Mouse (Mus musculus): ENCODE data around the gene Slc5a3.
"Not testable (repeated sequence)": the region's sequence is repeated elsewhere in the genome, so short reads cannot be mapped to it uniquely, and the experiment has no call there.

The Slc5a3 gene

DNA sequence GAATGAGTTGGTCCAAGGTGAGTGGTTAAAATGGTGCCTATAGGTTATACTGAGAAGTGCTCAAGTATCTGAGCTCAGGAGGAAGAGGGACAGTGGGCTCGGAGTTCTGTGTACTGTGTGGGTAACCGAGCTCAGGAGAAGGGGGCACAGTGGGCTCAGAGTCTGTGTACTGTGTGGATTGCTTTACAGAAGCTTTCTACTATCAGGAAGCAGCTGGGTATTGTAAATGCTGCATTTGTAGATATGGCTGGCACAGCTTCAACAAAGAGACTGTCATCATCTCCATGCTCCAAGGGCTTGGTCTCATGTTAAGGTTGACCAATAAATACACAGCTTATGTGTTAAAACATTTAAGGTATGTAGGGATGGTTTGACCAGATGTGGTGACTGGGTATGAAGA, 6.7 kb downstream of the Slc5a3 start:
- no peak for DNase-seq

DNA sequence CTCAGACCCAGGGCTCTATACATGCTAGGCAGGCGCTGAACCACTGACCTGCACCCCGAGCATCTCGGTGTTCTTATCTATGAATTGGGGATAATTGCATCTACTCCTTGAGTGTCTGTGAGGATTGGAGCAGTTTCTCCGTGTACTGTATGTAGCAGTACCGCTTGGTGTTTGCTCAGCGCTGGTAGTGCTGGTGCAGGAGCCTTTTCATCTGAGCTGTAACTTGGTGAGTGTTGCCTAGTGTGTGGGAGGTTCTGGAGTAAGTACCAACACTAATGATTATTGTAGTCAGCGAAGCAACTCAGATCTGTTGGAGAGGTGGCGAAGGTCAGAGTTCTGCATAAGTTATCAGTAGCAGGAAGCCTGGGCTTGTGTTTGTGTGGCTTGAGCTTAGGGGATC, 12.2 kb downstream of the Slc5a3 start:
- peak; percentile 14 for DNase-seq

DNA sequence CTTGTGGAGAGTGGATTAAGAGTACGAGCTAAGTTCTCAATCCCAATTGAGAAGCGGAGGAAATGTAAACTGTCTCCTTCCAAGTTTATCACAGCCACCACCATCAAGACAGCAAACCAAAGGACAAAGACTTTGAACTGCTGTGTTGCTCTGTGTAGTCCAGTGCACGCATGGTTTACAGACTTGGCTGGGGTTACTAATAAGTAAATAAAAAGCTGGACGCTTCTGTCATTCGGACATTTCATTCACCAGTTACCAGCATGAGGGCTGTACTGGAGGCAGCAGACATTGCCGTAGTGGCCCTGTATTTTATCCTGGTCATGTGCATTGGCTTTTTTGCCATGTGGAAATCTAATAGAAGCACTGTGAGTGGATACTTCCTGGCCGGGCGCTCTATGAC, 18.7 kb downstream of the Slc5a3 start:
- DNase-seq: no peak

- no peak for DNase-seq
These were observed 25.8 kb downstream of the Slc5a3 start for GRCm38 (mm10) chr16:92083771-92084453.

- DNase-seq: no peak
These were observed 31.1 kb downstream of the Slc5a3 start for GRCm38 (mm10) chr16:92089225-92089624.

- no peak for DNase-seq
These were observed 33.8 kb downstream of the Slc5a3 start for GRCm38 (mm10) chr16:92091876-92092275.

DNA sequence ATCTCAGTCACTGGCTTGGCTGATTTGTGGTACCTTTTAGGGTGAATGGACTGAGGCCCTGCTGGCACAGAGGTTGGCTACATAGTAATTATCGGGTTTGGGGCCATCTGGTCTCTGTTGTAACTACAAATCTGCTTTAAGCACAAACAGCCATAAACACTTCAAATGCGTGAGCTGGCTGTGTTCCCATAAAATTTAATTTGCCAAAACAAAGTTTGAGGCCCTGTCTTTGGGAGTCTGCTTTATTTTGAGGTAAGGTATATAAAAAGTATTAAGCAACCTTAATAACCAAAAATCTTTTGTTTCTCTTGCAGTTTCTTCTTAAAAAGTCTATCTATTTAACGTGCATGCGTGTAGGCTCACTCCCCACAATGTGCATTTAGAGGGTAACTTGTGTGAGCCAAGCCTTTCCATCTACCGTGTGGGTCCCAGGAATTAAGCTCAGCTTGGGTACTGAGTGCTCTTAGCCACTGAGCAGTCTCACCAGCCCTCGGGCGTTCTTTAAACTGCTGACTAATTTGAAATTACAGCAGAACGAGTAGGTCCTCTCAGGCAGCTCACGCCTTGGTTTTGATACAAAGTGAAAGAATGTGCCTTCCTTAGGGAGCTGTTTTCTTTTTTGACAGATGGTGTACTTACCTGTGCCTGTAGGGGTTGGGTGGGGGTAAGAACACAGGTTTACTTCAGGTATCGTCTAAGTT, 40.4 kb downstream of the Slc5a3 start:
- DNase-seq: no peak

- DNase-seq: no peak
These were observed 41.5 kb downstream of the Slc5a3 start for GRCm38 (mm10) chr16:92099598-92099997.

GRCm38 (mm10) chr16:92100111-92100510, 42.0 kb downstream of the Slc5a3 start:
- peak; percentile 35 for DNase-seq

- no peak for DNase-seq
These were observed 44.0 kb downstream of the Slc5a3 start for GRCm38 (mm10) chr16:92102115-92102514.

DNA sequence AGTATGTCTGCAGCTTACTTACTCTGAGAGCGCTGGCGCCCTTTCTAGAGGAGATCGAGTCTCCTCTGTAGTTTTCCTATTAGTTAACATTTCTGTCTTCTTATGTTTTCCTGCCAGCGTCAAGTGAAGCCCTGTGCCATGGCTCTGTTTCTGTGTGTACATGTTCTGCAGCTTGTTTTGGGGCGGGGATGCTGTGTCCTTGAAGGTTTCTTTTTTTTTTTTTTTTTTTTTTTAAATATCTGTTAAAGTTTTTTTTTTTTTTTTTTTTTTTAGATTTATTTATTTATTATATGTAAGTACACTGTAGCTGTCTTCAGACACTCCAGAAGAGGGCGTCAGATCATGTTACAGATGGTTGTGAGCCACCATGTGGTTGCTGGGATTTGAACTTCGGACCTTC, 44.8 kb downstream of the Slc5a3 start:
- not testable (repeated sequence) for DNase-seq

- peak; percentile 65 for DNase-seq
These were observed 45.6 kb downstream of the Slc5a3 start for GRCm38 (mm10) chr16:92103572-92104331.

- no peak for DNase-seq
These were observed 46.1 kb downstream of the Slc5a3 start for GRCm38 (mm10) chr16:92104332-92104590.

DNA sequence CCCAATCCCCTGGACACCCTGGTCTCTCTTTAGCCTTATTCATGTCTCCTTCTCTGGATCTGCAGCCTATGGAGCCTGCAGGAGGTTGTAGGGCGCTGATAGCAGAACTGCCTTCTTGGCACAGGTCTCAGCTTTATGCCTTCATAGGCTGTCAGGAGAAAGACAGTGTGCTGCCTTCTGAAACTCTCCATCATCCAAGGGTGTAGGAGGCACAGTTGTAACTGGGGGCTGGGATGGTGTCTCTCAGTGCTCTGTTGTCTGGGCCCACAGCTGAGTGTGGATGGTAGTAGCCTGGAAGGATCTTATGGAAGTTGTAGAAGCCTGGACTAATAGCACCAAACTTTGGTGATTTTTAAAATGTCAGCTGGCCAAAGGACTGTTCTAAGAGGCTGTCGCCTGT, 46.8 kb downstream of the Slc5a3 start:
- DNase-seq: peak; percentile 27

DNA sequence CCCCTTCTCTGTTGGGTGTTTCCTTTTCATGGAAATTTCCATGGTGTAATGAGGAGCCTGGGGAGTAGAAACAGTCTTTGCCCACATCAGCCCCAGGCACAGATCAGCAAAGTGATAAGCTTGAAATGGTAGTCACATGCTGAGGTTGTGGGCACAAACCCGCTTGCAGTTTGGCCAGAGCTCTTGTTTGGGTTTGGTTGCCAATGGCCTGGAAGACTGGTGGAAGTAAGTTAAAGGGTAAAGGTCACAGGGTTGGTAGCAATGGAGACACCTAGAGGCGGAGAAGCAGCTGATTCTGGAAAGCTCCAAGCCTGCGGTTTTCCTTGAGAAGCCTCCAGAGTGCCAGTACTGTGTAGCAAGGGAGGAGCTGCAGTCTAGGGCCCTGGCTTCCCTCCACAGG, 47.5 kb downstream of the Slc5a3 start:
- DNase-seq: no peak

- DNase-seq: no peak
These were observed 49.2 kb downstream of the Slc5a3 start for GRCm38 (mm10) chr16:92107346-92107745.

DNA sequence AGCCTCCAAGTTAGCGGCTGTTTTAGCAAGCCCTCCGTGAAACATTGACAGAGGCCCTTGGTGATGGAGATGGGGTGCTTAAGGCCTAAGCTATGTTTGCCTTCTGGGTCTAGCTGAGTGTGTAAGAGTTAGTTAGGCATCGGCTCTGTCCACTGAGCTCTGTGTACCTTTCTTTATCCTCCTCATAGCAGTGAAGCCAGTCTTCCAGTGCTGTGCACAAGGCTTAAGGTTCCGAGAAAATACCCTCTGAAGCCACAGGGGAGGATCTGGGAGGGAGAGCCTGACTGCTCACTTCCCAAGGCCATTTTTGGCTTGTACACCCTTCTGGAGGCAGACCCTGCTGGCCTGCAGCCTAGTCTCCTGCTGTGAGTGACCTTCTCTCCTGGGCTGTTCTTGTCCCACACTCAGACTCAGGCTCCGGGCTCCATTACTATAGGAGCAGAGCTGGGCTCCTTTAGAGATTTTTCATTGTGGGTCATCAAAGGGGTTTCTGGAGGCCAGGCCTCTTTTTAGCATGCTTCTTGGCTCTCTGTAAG, 56.7 kb downstream of the Slc5a3 start:
- DNase-seq: no peak

DNA sequence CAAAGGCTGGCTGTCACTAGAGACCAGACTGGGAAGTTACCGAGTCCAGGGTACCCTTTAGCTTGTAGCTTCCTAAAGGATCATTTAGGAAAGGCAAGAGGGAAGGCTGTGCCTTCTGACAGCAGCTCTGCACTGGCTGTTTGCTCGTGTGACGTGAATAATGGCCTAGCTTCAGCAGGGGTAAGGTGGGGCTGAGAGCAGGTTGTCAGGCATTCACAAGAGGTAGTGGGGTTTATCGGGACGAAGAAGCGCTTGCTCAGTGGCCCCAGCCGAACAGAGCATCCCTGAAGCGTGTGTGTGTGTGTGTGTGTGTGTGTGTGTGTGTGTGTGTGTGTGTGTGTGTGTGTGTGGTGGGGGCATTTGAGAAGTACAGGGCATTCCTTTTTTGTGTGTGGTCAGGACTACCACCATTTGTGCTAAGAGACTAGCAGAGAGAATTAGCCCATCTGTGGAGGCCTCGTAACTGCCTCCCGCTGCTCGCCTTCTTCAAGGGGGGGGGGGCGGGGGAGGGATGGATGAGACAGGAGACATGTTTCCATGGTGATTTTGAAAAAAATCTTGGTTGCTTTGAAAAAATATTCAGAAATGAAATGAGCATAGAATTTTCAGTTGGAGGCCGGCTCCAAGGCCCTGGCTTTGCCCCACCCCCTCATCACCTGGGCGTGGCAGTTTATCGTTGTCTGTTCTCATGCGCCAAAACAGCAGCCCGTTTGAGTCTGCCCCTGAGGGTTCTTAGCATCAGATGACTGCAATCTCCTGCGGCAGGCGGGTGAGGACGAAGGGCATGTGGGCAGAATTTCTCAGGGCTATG, 57.7 kb downstream of the Slc5a3 start:
- DNase-seq: peak; percentile 73

GRCm38 (mm10) chr16:92117337-92118209, 59.5 kb downstream of the Slc5a3 start:
- DNase-seq: no peak

DNA sequence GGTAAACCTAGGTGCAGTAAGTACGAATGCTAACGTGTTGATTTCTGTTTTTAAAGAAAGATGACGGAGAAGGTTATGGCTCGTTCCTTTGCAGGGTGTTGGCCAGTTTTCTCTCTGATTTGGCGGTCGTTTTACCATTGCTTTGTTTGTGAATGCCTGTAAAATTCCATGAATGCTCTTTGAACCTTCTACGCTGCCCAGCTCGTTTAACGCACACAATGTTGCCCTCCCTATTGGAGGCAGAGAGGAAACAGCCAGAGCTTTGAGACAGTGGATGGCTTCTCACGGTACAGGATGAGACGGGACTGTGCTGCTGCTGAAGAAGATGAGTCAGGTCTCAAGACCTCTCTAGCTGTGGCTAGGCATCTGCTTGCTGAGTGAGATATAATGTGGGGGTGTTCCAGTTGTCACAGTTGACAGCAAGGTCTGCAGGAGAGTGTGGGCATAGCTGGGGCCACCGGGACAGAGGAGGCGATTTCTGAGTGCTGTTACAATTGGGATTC, 60.9 kb downstream of the Slc5a3 start:
- no peak for DNase-seq

DNA sequence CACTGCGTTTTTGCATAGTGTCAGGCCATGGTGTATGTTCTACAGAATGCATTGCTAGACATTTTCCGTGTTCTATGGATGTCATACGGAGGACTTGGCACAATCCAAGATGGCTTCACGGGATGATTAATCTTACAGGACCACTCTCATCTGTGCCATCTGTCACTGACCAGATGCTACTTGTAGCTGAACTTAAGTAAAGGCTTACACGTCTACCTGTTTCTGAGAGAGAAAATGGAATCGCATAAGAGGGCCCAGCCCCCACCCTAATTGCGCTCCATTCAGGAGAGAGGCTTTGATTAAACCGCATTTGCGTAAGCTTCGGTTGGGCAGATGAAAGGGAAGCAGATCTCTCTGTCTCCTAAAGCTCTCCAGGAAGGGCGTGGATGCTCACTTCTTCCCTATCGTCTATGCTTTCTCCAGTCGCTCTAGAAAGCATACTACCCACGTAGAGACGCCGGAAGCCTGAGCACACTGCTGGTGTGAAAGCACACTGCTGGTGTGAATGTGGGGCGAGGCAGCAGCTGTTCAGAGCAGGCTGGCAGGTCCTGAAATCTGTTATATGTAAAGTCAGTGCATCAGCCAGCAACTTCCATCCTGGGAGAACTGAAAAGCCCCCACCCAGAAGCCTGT, 62.9 kb downstream of the Slc5a3 start:
- peak; percentile 68 for DNase-seq
